Mouse (Mus musculus) stomach, postnatal 0 days (tissue): ENCODE measurements at regions not wholly inside any gene's neighbourhood (a gene's known extent, or its start where the extent isn't known, plus 50 kb on each side); places are given as distances from the start of the nearest gene placed in this dataset.
"Not testable (repeated sequence)": the region's sequence is repeated elsewhere in the genome, so short reads cannot be mapped to it uniquely, and the experiment has no call there.

Experiments used
- ATAC-seq: fragments of 200-750 bp; cut with Nextera tagmentation; 2 replicates; pipeline ENCODE4 v1.8.0; 2017; ENCODE audit not compliant: low FRiP score, low TSS enrichment
- DNase-seq: peaks from one replicate; pipeline ENCODE4 v3.0.0-alpha.2; 2016; ENCODE audit warnings: low spot score
- H3K27ac ChIP-seq: fragments of 300-500 bp; sonication (generic); replicated peaks from 2 replicates; pipeline ENCODE4 v1.5.1; 2014; ENCODE audit warnings: mild to moderate bottlenecking, control low read depth
- H3K27me3 ChIP-seq: fragments of 300-500 bp; sonication (generic); 2 replicates; pipeline ENCODE4 v1.6.1; 2014; ENCODE audit warnings: low read length; ENCODE audit not compliant: control insufficient read depth, insufficient read depth
- H3K36me3 ChIP-seq: fragments of 300-500 bp; sonication (generic); 2 replicates; pipeline ENCODE4 v1.6.1; 2014; ENCODE audit warnings: low read length, mixed read lengths; ENCODE audit not compliant: control insufficient read depth, insufficient read depth
- H3K4me1 ChIP-seq: fragments of 300-500 bp; sonication (generic); replicated peaks from 2 replicates; pipeline ENCODE4 v1.6.1; 2014; ENCODE audit warnings: antibody characterized with exemption; ENCODE audit not compliant: control insufficient read depth, insufficient read depth
- H3K4me2 ChIP-seq: fragments of 300-500 bp; sonication (generic); replicated peaks from 2 replicates; pipeline ENCODE4 v1.6.1; 2014; ENCODE audit warnings: low read depth, mild to moderate bottlenecking, control low read depth, moderate library complexity
- H3K4me3 ChIP-seq: fragments of 300-500 bp; sonication (generic); 2 replicates; pipeline ENCODE4 v1.5.1; 2014; ENCODE audit warnings: low read depth, low read length, control low read depth
- H3K9ac ChIP-seq: fragments of 300-500 bp; sonication (generic); 2 replicates; pipeline ENCODE4 v1.6.1; 2014; ENCODE audit warnings: mild to moderate bottlenecking, low read length, control low read depth, mixed read lengths
- H3K9me3 ChIP-seq: fragments of 300-500 bp; sonication (generic); 2 replicates; pipeline ENCODE4 v1.6.1; 2016; ENCODE audit warnings: low read length; ENCODE audit not compliant: control insufficient read depth
- CTCF ChIP-seq: IDR thresholded peaks from 2 replicates; pipeline ENCODE4 v1.5.1; 2016; ENCODE audit warnings: antibody characterized with exemption, low read depth, mild to moderate bottlenecking, moderate library complexity
- EP300 ChIP-seq: optimal IDR thresholded peaks from 2 replicates; pipeline ENCODE3; 2016; ENCODE audit warnings: antibody characterized with exemption
- WGBS: fragments of 180-500 bp; shearing (Covaris S2); extraction: QIAGEN DNeasy Blood & Tissue Kit; methylation state at CpG from one replicate; pipeline ENCODE4 v1.1.7; 2014; 5-methylcytosine and 5-hydroxymethylcytosine counted together

GRCm38 (mm10) chr15:3760396-3760795 is 177.1 kb upstream of the Ghr start:
- Histone ChIP-seq H3K4me3 (no peak overlapping the region), H3K27me3 (no peaks in the 10 kb centered on the region), H3K4me2 (no peak overlapping the region), H3K9me3 (no peaks in the 10 kb centered on the region), H3K9ac (no peak overlapping the region), H3K27ac (no peak overlapping the region), H3K36me3 (no peaks in the 10 kb centered on the region), H3K4me1 (no peaks in the 10 kb centered on the region)
- WGBS = 20% methylated on average over 3 of the region's 3 CpGs
- TF ChIP-seq EP300 (no peak), CTCF (no peak)
- DNase-seq (no peak), ATAC-seq (no peak)

GRCm38 (mm10) chr15:3755636-3756035 is 172.3 kb upstream of the Ghr start:
- H3K36me3 ChIP-seq = no peaks in the 10 kb centered on the region
- H3K9ac ChIP-seq = no peak overlapping the region
- no peaks in the 10 kb centered on the region for H3K9me3 ChIP-seq
- no peak overlapping the region for H3K4me3 ChIP-seq
- 61% methylated on average over 2 of the region's 2 CpGs for WGBS
- DNase-seq = no peak
- no peaks in the 10 kb centered on the region for H3K4me1 ChIP-seq
- H3K27me3 ChIP-seq = no peaks in the 10 kb centered on the region
- H3K4me2 ChIP-seq = no peak overlapping the region
- no peak for ATAC-seq
- TF ChIP-seq CTCF (no peak), EP300 (no peak)
- no peak overlapping the region for H3K27ac ChIP-seq

DNA sequence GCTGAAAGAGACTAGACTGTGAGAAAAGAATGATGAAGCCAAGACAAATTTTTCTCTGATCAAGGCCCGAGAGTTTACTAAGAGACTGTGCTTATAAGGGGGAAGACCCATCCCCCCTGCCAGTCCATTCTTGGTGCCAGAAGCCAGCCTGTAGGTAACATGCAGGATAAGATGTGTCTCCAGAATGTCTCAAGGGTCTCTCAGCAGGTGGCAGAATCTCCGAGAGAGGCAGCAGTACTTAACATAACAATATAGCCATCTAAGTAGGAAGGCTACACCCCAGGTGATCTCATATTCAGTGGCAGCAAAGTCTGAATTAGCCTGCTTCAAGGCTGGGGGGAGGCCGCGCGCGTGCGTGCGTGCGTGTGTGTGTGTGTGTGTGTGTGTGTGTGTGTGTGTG is 164.8 kb upstream of the Ghr start:
- not testable (repeated sequence) for H3K4me3 ChIP-seq, H3K9ac ChIP-seq, H3K4me1 ChIP-seq, H3K36me3 ChIP-seq, H3K4me2 ChIP-seq, ATAC-seq, H3K27me3 ChIP-seq, H3K27ac ChIP-seq, H3K9me3 ChIP-seq, DNase-seq
- 85% methylated on average over 9 of the region's 9 CpGs for WGBS

GRCm38 (mm10) chr15:3743168-3743814 is 160.0 kb upstream of the Ghr start:
- Histone ChIP-seq H3K4me2 (no peak overlapping the region), H3K9ac (no peak overlapping the region), H3K27me3 (no peaks in the 10 kb centered on the region), H3K4me3 (no peak overlapping the region), H3K27ac (no peak overlapping the region), H3K9me3 (no peaks in the 10 kb centered on the region), H3K4me1 (no peaks in the 10 kb centered on the region), H3K36me3 (no peaks in the 10 kb centered on the region)
- TF ChIP-seq CTCF (no peak), EP300 (no peak)
- WGBS = 31% methylated on average over 5 of the region's 5 CpGs
- ATAC-seq = no peak
- no peak for DNase-seq

- 80% methylated on average over 7 of the region's 7 CpGs for WGBS
Observed at GRCm38 (mm10) chr15:3742191-3742590, 158.9 kb upstream of the Ghr start.

GRCm38 (mm10) chr15:3725214-3725613 is 141.9 kb upstream of the Ghr start:
- DNase-seq = no peak
- no peak overlapping the region for H3K4me2 ChIP-seq
- no peak overlapping the region for H3K27ac ChIP-seq
- WGBS = 84% methylated on average over 3 of the region's 3 CpGs
- H3K4me3 ChIP-seq = no peak overlapping the region
- H3K9ac ChIP-seq = no peak overlapping the region
- ATAC-seq = no peak
- TF ChIP-seq EP300 = no peak
- H3K9me3 ChIP-seq = no peaks in the 10 kb centered on the region
- H3K27me3 ChIP-seq = no peaks in the 10 kb centered on the region
- no peaks in the 10 kb centered on the region for H3K4me1 ChIP-seq
- no peaks in the 10 kb centered on the region for H3K36me3 ChIP-seq

More at GRCm38 (mm10) chr15:3742191-3742590, 158.9 kb upstream of the Ghr start:
- H3K4me3 ChIP-seq = no peak overlapping the region
- H3K36me3 ChIP-seq = no peaks in the 10 kb centered on the region
- H3K4me2 ChIP-seq = no peak overlapping the region
- H3K4me1 ChIP-seq = no peaks in the 10 kb centered on the region
- H3K27me3 ChIP-seq = no peaks in the 10 kb centered on the region
- H3K9me3 ChIP-seq = no peaks in the 10 kb centered on the region
- H3K9ac ChIP-seq = no peak overlapping the region
- DNase-seq = no peak
- TF ChIP-seq CTCF = no peak
- no peak overlapping the region for H3K27ac ChIP-seq
- no peak for ATAC-seq
